In the genomic region with DNA sequence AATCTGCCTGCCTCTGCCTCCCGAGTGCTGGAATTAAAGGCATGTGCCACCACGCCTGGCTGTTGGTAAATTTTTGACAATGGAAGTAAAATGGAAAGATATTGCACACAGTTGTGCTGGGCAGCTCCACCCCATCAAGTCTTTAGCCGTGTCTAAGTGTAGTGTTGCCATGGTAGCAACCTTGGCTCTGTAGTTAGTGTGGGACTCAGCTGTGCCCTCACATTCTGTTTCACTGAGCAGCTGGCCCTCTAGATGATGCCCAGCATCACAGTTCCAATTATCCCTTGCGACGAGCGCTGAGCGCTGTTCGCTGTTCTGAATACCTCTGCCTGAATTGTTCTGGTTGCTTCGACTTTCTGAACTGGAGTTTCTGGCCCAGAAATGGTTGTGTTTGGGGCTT, we compare ENCODE assay signal across 10 mouse cellular contexts. TPM values are rescaled to one million over a fixed set of nuclear protein-coding genes. Genes with fewer than 3 reads are reported as not detected.
DNase-seq lines count a peak whose midpoint lies in the region; ATAC-seq and TF ChIP-seq lines count a peak whose summit lies in the region.
"Had no signal": no experiment of that assay in that cellular context is flagged by ENCODE, and none has a peak within 500 bp of the region (broad histone marks: within the 10 kb centered on the region; RNA-seq: fewer than 3 reads in every experiment).

No protein-coding gene starts in this region.

- no peak for TF ChIP-seq CTCF in cerebellum, adult 2 months (IDR thresholded peaks at IDR 0.05; ENCODE audit: borderline replicate concordance, insufficient read depth, low read depth, low read length)

- no peak overlapping the region for H3K9ac ChIP-seq in limb, embryonic 12.5 days (replicated peaks)

- no peak overlapping the region for H3K4me2 ChIP-seq in limb, embryonic 12.5 days

- ATAC-seq in limb, embryonic 12.5 days (ENCODE audit: insufficient number of reproducible peaks, insufficient read depth, low FRiP score, low TSS enrichment, low read depth) = no peak
- ATAC-seq in granulocyte monocyte progenitor cell, adult 5-6 weeks (replicated peaks; ENCODE audit: poor library complexity, severe bottlenecking) = no peak

- no peak for TF ChIP-seq POLR2A in cerebellum, adult 2 months (IDR thresholded peaks at IDR 0.05; ENCODE audit: borderline replicate concordance, insufficient read depth, low read length)

- H3K27me3 ChIP-seq in cerebellum, adult 2 months (ENCODE audit: control insufficient read depth, insufficient read depth, low read length) = no peaks in the 10 kb centered on the region
- H3K27me3 ChIP-seq in limb, embryonic 12.5 days = no peaks in the 10 kb centered on the region
- no peaks in the 10 kb centered on the region for H3K27me3 ChIP-seq in limb, embryonic 10.5 days (ENCODE audit: low read depth, poor library complexity, severe bottlenecking)

- 47% methylated on average over 9 of the region's 9 CpGs for WGBS in cerebellum, adult 2 months
- 77% methylated on average over 9 of the region's 9 CpGs for WGBS in limb, embryonic 12.5 days
- WGBS in limb, embryonic 10.5 days = 84% methylated on average over 9 of the region's 9 CpGs

- H3K27ac ChIP-seq in cerebellum, adult 2 months (ENCODE audit: insufficient read depth, low read length) = peak overlapping the region; percentile 57; the same call in 1 of the 2 replicates
- H3K27ac ChIP-seq in limb, embryonic 12.5 days = 0 out of 2 replicates have a peak overlapping the region, but pooled peaks have one; percentile 17
- no peak overlapping the region for H3K27ac ChIP-seq in limb, embryonic 10.5 days

- H3K4me3 ChIP-seq in cerebellum, adult 2 months (replicated peaks; ENCODE audit: insufficient read depth, low read depth, low read length) = no peak overlapping the region
- no peak overlapping the region for H3K4me3 ChIP-seq in limb, embryonic 12.5 days (replicated peaks)
- no peak overlapping the region for H3K4me3 ChIP-seq in limb, embryonic 10.5 days

- H3K36me3 ChIP-seq in limb, embryonic 12.5 days = no peaks in the 10 kb centered on the region
- H3K36me3 ChIP-seq in limb, embryonic 10.5 days = peaks cover 14% of the 10 kb centered on the region; the same call in 1 of the 2 replicates

- peaks cover 74% of the 10 kb centered on the region for H3K4me1 ChIP-seq in cerebellum, adult 2 months (ENCODE audit: control insufficient read depth, insufficient read depth, low read length)
- H3K4me1 ChIP-seq in limb, embryonic 12.5 days (replicated peaks) = peaks cover 26% of the 10 kb centered on the region
- H3K4me1 ChIP-seq in limb, embryonic 10.5 days = peaks cover 33% of the 10 kb centered on the region

- no peak for DNase-seq in cerebellum, adult 2 months
- DNase-seq in cerebellum, postnatal 4 days (ENCODE audit: low spot score in 2 of 2) = no peak
- DNase-seq in limb, embryonic 10.5 days (ENCODE audit: low spot score) = no peak
- peak; percentile 42 to 56 for DNase-seq in layer of hippocampus, adult 8-10 months (ENCODE audit: low spot score in 2 of 2)
- peak; percentile 71 for DNase-seq in retina, postnatal 1 day
- DNase-seq in cerebellum, postnatal 36 days = no peak

- no peaks in the 10 kb centered on the region for H3K9me3 ChIP-seq in limb, embryonic 12.5 days
- no peaks in the 10 kb centered on the region for H3K9me3 ChIP-seq in limb, embryonic 10.5 days (replicated peaks)

RNA-seq across cellular contexts. Expression of a gene that starts 25.5 kb away (rescaled TPM):
- 98.5 and 102 TPM in 2 replicates for polyA plus RNA-seq in cerebellum, adult 2 months (2012; rRNA removed)
- polyA plus RNA-seq in limb, embryonic 12.5 days (2016; fragmentation: Nextera tagmentation; extraction: Ambion mirVana) = 126 and 133 TPM in 2 replicates
- 164 and 175 TPM in 2 replicates for polyA plus RNA-seq in limb, embryonic 10.5 days (2016; fragmentation: Nextera tagmentation; extraction: Ambion mirVana)
- 10 to 100 TPM; 46.4 to 61.2 (median 57.8) TPM for total RNA-seq in layer of hippocampus, adult 8-10 months (2022)
- total RNA-seq in granulocyte monocyte progenitor cell, adult 5-6 weeks (2014; fragmentation: Nextera tagmentation) = 149 TPM in 2 replicates
- total RNA-seq in granulocyte monocyte progenitor cell, adult 5-6 weeks (2017) = 98.5 and 104 TPM in 2 replicates

RNA-seq across cellular contexts. Expression of a gene that starts 27.9 kb away (rescaled TPM):
- 16.8 and 19.1 TPM in 2 replicates for polyA plus RNA-seq in cerebellum, adult 2 months (2012; rRNA removed)
- polyA plus RNA-seq in limb, embryonic 12.5 days (2016; fragmentation: Nextera tagmentation; extraction: Ambion mirVana) = 1.1 and 1.6 TPM in 2 replicates
- polyA plus RNA-seq in limb, embryonic 10.5 days (2016; fragmentation: Nextera tagmentation; extraction: Ambion mirVana) = 0.73 and 0.76 TPM in 2 replicates
- total RNA-seq in layer of hippocampus, adult 8-10 months (2022) = 10 to 100 TPM; 15.1 to 18.5 (median 18.1) TPM
- 37.5 and 49.2 TPM in 2 replicates for total RNA-seq in granulocyte monocyte progenitor cell, adult 5-6 weeks (2014; fragmentation: Nextera tagmentation)
- 11.0 and 13.9 TPM in 2 replicates for total RNA-seq in granulocyte monocyte progenitor cell, adult 5-6 weeks (2017)

RNA-seq across cellular contexts. Expression of a gene that starts 57.6 kb away (rescaled TPM):
- polyA plus RNA-seq in cerebellum, adult 2 months (2012; rRNA removed) = 3.2 and 3.5 TPM in 2 replicates
- 62.7 and 67.1 TPM in 2 replicates for polyA plus RNA-seq in limb, embryonic 12.5 days (2016; fragmentation: Nextera tagmentation; extraction: Ambion mirVana)
- 52.8 and 60.6 TPM in 2 replicates for polyA plus RNA-seq in limb, embryonic 10.5 days (2016; fragmentation: Nextera tagmentation; extraction: Ambion mirVana)
- 1 to 10 TPM; 2.0 to 4.6 (median 3.0) TPM for total RNA-seq in layer of hippocampus, adult 8-10 months (2022)
- total RNA-seq in granulocyte monocyte progenitor cell, adult 5-6 weeks (2014; fragmentation: Nextera tagmentation) = 4.4 and 4.5 TPM in 2 replicates
- total RNA-seq in granulocyte monocyte progenitor cell, adult 5-6 weeks (2017) = 0.99 and 4.7 TPM in 2 replicates

RNA-seq across cellular contexts. Expression of a gene that starts 59.8 kb away (rescaled TPM):
- polyA plus RNA-seq in cerebellum, adult 2 months (2012; rRNA removed) = 0.43 and 0.51 TPM in 2 replicates
- 1.6 and 2.6 TPM in 2 replicates for polyA plus RNA-seq in limb, embryonic 12.5 days (2016; fragmentation: Nextera tagmentation; extraction: Ambion mirVana)
- 1.7 and 3.5 TPM in 2 replicates for polyA plus RNA-seq in limb, embryonic 10.5 days (2016; fragmentation: Nextera tagmentation; extraction: Ambion mirVana)
- total RNA-seq in layer of hippocampus, adult 8-10 months (2022) = 1 to 10 TPM in 1 of 4 experiments, under 1 TPM in 1, not detected in 2; 0.74 to 1.9 TPM
- total RNA-seq in granulocyte monocyte progenitor cell, adult 5-6 weeks (2014; fragmentation: Nextera tagmentation) = not detected in 2 replicates
- not detected in 2 replicates for total RNA-seq in granulocyte monocyte progenitor cell, adult 5-6 weeks (2017)
- polyA plus RNA-seq: liver, adult 2 months; small intestine, adult 2 months had no signal

Comparison
In these comparisons a context has a peak if more than half of its experiments do, and no peak if none do; other contexts are left out.
1. DNase-seq: peak in layer of hippocampus, adult 8-10 months (2 of 2) and retina, postnatal 1 day (single experiment); none in cerebellum, adult 2 months (0 of 2), cerebellum, postnatal 4 days (0 of 2), limb, embryonic 10.5 days (single experiment) and cerebellum, postnatal 36 days (0 of 2).
2. RNA of a gene that starts 57.6 kb away (polyA plus RNA-seq): 62.7 to 67.1 TPM in limb, embryonic 12.5 days and 52.8 to 60.6 TPM in limb, embryonic 10.5 days; 3.2 to 3.5 TPM in cerebellum, adult 2 months; every median in the first group is over 10 times any median in the second.